Mouse (Mus musculus) embryonic facial prominence, embryonic 11.5 days (tissue): ENCODE measurements at regions not wholly inside any gene's neighbourhood (a gene's known extent, or its start where the extent isn't known, plus 50 kb on each side); places are given as distances from the start of the nearest gene placed in this dataset.

Source experiments
- ATAC-seq: fragments of 200-750 bp; cut with Nextera tagmentation; replicated peaks from 2 replicates; pipeline ENCODE4 v1.8.0; 2017; ENCODE audit warnings: low read depth; ENCODE audit not compliant: insufficient number of reproducible peaks, low FRiP score, low TSS enrichment
- DNase-seq: peaks from one replicate; pipeline ENCODE4 v3.0.0-alpha.2; 2015; ENCODE audit warnings: low spot score
- H3K27ac ChIP-seq: fragments of 300-500 bp; sonication (generic); replicated peaks from 2 replicates; pipeline ENCODE4 v1.5.1; 2014; ENCODE audit warnings: mild to moderate bottlenecking, low read depth, low read length, control low read depth
- H3K27me3 ChIP-seq: fragments of 300-500 bp; sonication (generic); 2 replicates; pipeline ENCODE4 v1.6.1; 2014; ENCODE audit warnings: mild to moderate bottlenecking, low read length, moderate library complexity, mixed read lengths; ENCODE audit not compliant: control insufficient read depth, insufficient read depth
- H3K36me3 ChIP-seq: fragments of 300-500 bp; sonication (generic); replicated peaks from 2 replicates; pipeline ENCODE4 v1.6.1; 2014; ENCODE audit warnings: low read depth, mild to moderate bottlenecking, low read length, moderate library complexity, mixed read lengths; ENCODE audit not compliant: control insufficient read depth, insufficient read depth
- H3K4me1 ChIP-seq: fragments of 300-500 bp; sonication (generic); 2 replicates; pipeline ENCODE4 v1.6.1; 2014; ENCODE audit warnings: low read length, mixed read lengths; ENCODE audit not compliant: control insufficient read depth, insufficient read depth
- H3K4me2 ChIP-seq: fragments of 300-500 bp; sonication (generic); 2 replicates; pipeline ENCODE4 v1.6.1; 2014; ENCODE audit warnings: low read depth, mild to moderate bottlenecking, control low read depth, low read length, moderate library complexity
- H3K4me3 ChIP-seq: fragments of 300-500 bp; sonication (generic); 2 replicates; pipeline ENCODE4 v1.5.1; 2014; ENCODE audit warnings: low read depth, low read length, control low read depth
- H3K9ac ChIP-seq: fragments of 300-500 bp; sonication (generic); replicated peaks from 2 replicates; pipeline ENCODE4 v1.6.1; 2014; ENCODE audit warnings: mild to moderate bottlenecking, control low read depth, low read length
- H3K9me3 ChIP-seq: fragments of 300-500 bp; sonication (generic); replicated peaks from 2 replicates; pipeline ENCODE4 v1.6.1; 2016; ENCODE audit warnings: mild to moderate bottlenecking, low read length, inconsistent platforms, mixed read lengths; ENCODE audit not compliant: control insufficient read depth
- WGBS: fragments of 180-500 bp; shearing (Covaris S2); extraction: QIAGEN DNeasy Blood & Tissue Kit; methylation state at CpG from one replicate; pipeline ENCODE4 v1.1.7; 2014; 5-methylcytosine and 5-hydroxymethylcytosine counted together

GRCm38 (mm10) chr14:118390790-118391189 lies 124.0 kb downstream of the Gm9376 start:
- Histone ChIP-seq H3K36me3 (no peaks in the 10 kb centered on the region), H3K9ac (no peak overlapping the region), H3K4me2 (no peak overlapping the region), H3K27ac (no peak overlapping the region), H3K27me3 (no peaks in the 10 kb centered on the region), H3K9me3 (no peaks in the 10 kb centered on the region), H3K4me1 (no peaks in the 10 kb centered on the region), H3K4me3 (no peak overlapping the region)
- DNase-seq, result no peak
- WGBS, result 74% methylated on average over 3 of the region's 3 CpGs
- no peak for ATAC-seq

- DNase-seq, result no peak
- Histone ChIP-seq H3K9me3 (no peaks in the 10 kb centered on the region), H3K4me1 (no peaks in the 10 kb centered on the region), H3K27me3 (no peaks in the 10 kb centered on the region), H3K4me2 (no peak overlapping the region), H3K36me3 (no peaks in the 10 kb centered on the region), H3K4me3 (no peak overlapping the region), H3K9ac (no peak overlapping the region), H3K27ac (no peak overlapping the region)
- no peak for ATAC-seq
- WGBS, result 92% methylated on average over 5 of the region's 5 CpGs
These were observed 124.8 kb downstream of the Gm9376 start for GRCm38 (mm10) chr14:118391561-118391960.

GRCm38 (mm10) chr14:118393676-118394075 lies 126.9 kb downstream of the Gm9376 start:
- Histone ChIP-seq H3K9ac (no peak overlapping the region), H3K4me1 (no peaks in the 10 kb centered on the region), H3K9me3 (no peaks in the 10 kb centered on the region), H3K4me3 (no peak overlapping the region), H3K36me3 (no peaks in the 10 kb centered on the region), H3K4me2 (no peak overlapping the region), H3K27me3 (no peaks in the 10 kb centered on the region), H3K27ac (no peak overlapping the region)
- DNase-seq (no peak), ATAC-seq (no peak)
- WGBS, result 77% methylated on average over 6 of the region's 6 CpGs

GRCm38 (mm10) chr14:118414275-118414674 lies 147.5 kb downstream of the Gm9376 start:
- no peak overlapping the region for H3K4me2 ChIP-seq
- no peaks in the 10 kb centered on the region for H3K4me1 ChIP-seq
- no peaks in the 10 kb centered on the region for H3K9me3 ChIP-seq
- no peak overlapping the region for H3K27ac ChIP-seq
- H3K9ac ChIP-seq, result no peak overlapping the region
- whole genome bisulfite sequencing, result 67% methylated on average over 4 of the region's 4 CpGs
- DNase-seq, result no peak
- ATAC-seq, result peak; percentile 53; the same call in 1 of the 2 replicates
- peaks cover 14% of the 10 kb centered on the region for H3K27me3 ChIP-seq
- no peaks in the 10 kb centered on the region for H3K36me3 ChIP-seq
- H3K4me3 ChIP-seq, result no peak overlapping the region

- 0 out of 2 replicates have a peak, but pooled peaks cover 2% of the 10 kb centered on the region for H3K9me3 ChIP-seq
These were observed 149.4 kb downstream of the Gm9376 start for GRCm38 (mm10) chr14:118416163-118416562.

GRCm38 (mm10) chr14:118419442-118420193 lies 152.9 kb downstream of the Gm9376 start:
- H3K4me1 ChIP-seq, result peaks cover 5% of the 10 kb centered on the region
- H3K4me2 ChIP-seq, result no peak overlapping the region
- 89% methylated on average over 12 of the region's 12 CpGs for WGBS
- no peaks in the 10 kb centered on the region for H3K36me3 ChIP-seq
- peaks cover 11% of the 10 kb centered on the region for H3K27me3 ChIP-seq
- DNase-seq, result no peak
- H3K4me3 ChIP-seq, result no peak overlapping the region
- ATAC-seq, result no peak
- no peak overlapping the region for H3K9ac ChIP-seq
- 0 out of 2 replicates have a peak, but pooled peaks cover 2% of the 10 kb centered on the region for H3K9me3 ChIP-seq
- H3K27ac ChIP-seq, result no peak overlapping the region

More at GRCm38 (mm10) chr14:118416163-118416562, 149.4 kb downstream of the Gm9376 start:
- 24% methylated on average over 7 of the region's 7 CpGs for WGBS
- Histone ChIP-seq H3K27ac (no peak overlapping the region), H3K36me3 (no peaks in the 10 kb centered on the region), H3K4me1 (no peaks in the 10 kb centered on the region), H3K9ac (no peak overlapping the region), H3K4me3 (no peak overlapping the region), H3K4me2 (no peak overlapping the region), H3K27me3 (peaks cover 14% of the 10 kb centered on the region)
- DNase-seq (no peak), ATAC-seq (peak; percentile 65; the same call in 1 of the 2 replicates)

GRCm38 (mm10) chr14:118422351-118423001 lies 155.7 kb downstream of the Gm9376 start:
- Histone ChIP-seq H3K27ac (no peak overlapping the region), H3K9ac (no peak overlapping the region; the same call in 1 of the 2 replicates), H3K4me3 (no peak overlapping the region), H3K4me2 (peak overlapping the region; percentile 32), H3K4me1 (peaks cover 5% of the 10 kb centered on the region), H3K36me3 (no peaks in the 10 kb centered on the region), H3K9me3 (0 out of 2 replicates have a peak, but pooled peaks cover 2% of the 10 kb centered on the region), H3K27me3 (peaks cover 3% of the 10 kb centered on the region; the same call in 1 of the 2 replicates)
- DNase-seq (no peak), ATAC-seq (no peak; the same call in 1 of the 2 replicates)
- 2% methylated on average over 17 of the region's 17 CpGs for WGBS

GRCm38 (mm10) chr14:118423269-118423668 lies 156.5 kb downstream of the Gm9376 start:
- H3K27me3 ChIP-seq, result peaks cover 3% of the 10 kb centered on the region; the same call in 1 of the 2 replicates
- H3K4me1 ChIP-seq, result peaks cover 5% of the 10 kb centered on the region
- no peak overlapping the region for H3K4me3 ChIP-seq
- DNase-seq (no peak), ATAC-seq (no peak)
- H3K27ac ChIP-seq, result no peak overlapping the region
- H3K9ac ChIP-seq, result no peak overlapping the region
- no peak overlapping the region for H3K4me2 ChIP-seq
- 0% methylated on average over 4 of the region's 9 CpGs for WGBS
- H3K36me3 ChIP-seq, result no peaks in the 10 kb centered on the region
- 0 out of 2 replicates have a peak, but pooled peaks cover 2% of the 10 kb centered on the region for H3K9me3 ChIP-seq
